Mouse (Mus musculus) liver, embryonic 15.5 days (tissue): Measurements from ENCODE around the gene Plxnd1. TPM values are rescaled to one million over a fixed set of nuclear protein-coding genes. Genes with fewer than 3 reads are reported as not detected.
A peak's percentile ranks its signal among the peaks of the same experiment; 100 is the strongest.

Experiments used
- ATAC-seq: fragments of 200-750 bp; cut with Nextera tagmentation; 2 replicates; pipeline ENCODE4 v1.8.0; 2017; ENCODE audit warnings: moderate number of reproducible peaks, mild to moderate bottlenecking, moderate library complexity; ENCODE audit not compliant: insufficient read depth
- H3K27ac ChIP-seq: fragments of 300-500 bp; sonication (generic); replicated peaks from 2 replicates; pipeline ENCODE4 v1.5.1; 2015; ENCODE audit warnings: mild to moderate bottlenecking, inconsistent platforms
- H3K27me3 ChIP-seq: fragments of 300-500 bp; sonication (generic); 2 replicates; pipeline ENCODE4 v1.6.1; 2015; ENCODE audit warnings: mild to moderate bottlenecking, inconsistent platforms
- H3K36me3 ChIP-seq: fragments of 300-500 bp; sonication (generic); replicated peaks from 2 replicates; pipeline ENCODE4 v1.6.1; 2015; ENCODE audit warnings: moderate library complexity, mild to moderate bottlenecking, inconsistent platforms
- H3K4me1 ChIP-seq: fragments of 300-500 bp; sonication (generic); replicated peaks from 2 replicates; pipeline ENCODE4 v1.6.1; 2015; ENCODE audit warnings: inconsistent platforms
- H3K4me2 ChIP-seq: fragments of 300-500 bp; sonication (generic); 2 replicates; pipeline ENCODE4 v1.6.1; 2015; ENCODE audit warnings: moderate library complexity, mild to moderate bottlenecking, inconsistent platforms
- H3K4me3 ChIP-seq: fragments of 300-500 bp; sonication (generic); replicated peaks from 2 replicates; pipeline ENCODE4 v1.5.1; 2015; ENCODE audit warnings: mild to moderate bottlenecking, inconsistent platforms
- H3K9ac ChIP-seq: fragments of 300-500 bp; sonication (generic); 2 replicates; pipeline ENCODE4 v1.6.1; 2015; ENCODE audit warnings: moderate library complexity, mild to moderate bottlenecking, inconsistent platforms
- H3K9me3 ChIP-seq: fragments of 300-500 bp; sonication (generic); replicated peaks from 2 replicates; pipeline ENCODE4 v1.6.1; 2016; ENCODE audit warnings: inconsistent platforms
- WGBS: fragments of 180-500 bp; shearing (Covaris S2); methylation state at CpG from one replicate; pipeline ENCODE4 v1.1.7; 2015; ENCODE audit warnings: mixed read lengths; ENCODE audit not compliant: insufficient replicate concordance; 5-methylcytosine and 5-hydroxymethylcytosine counted together
- polyA plus RNA-seq: library from polyadenylated mRNA; unstranded; fragments of >200 nt; fragmentation: Nextera tagmentation; extraction: Ambion mirVana; gene quantifications from 2 replicates; pipeline ENCODE4 v1.2.1, GENCODE M21; 2015

The Plxnd1 gene
- polyA plus RNA-seq, 1 experiment from 2014 or later: 8.1 TPM

- H3K36me3 ChIP-seq: no peaks in the 10 kb centered on the region
- H3K4me3 ChIP-seq: no peak overlapping the region
- H3K27ac ChIP-seq: no peak overlapping the region
- no peaks in the 10 kb centered on the region for H3K9me3 ChIP-seq
- H3K4me2 ChIP-seq: no peak overlapping the region
- H3K27me3 ChIP-seq: no peaks in the 10 kb centered on the region
- H3K4me1 ChIP-seq: 0 out of 2 replicates have a peak, but pooled peaks cover 9% of the 10 kb centered on the region
- no peak for ATAC-seq
- H3K9ac ChIP-seq: no peak overlapping the region
- WGBS: 43% methylated on average over 17 of the region's 17 CpGs
Observed at GRCm38 (mm10) chr6:115915601-115916445, 79.0 kb downstream of the Plxnd1 start.

GRCm38 (mm10) chr6:115914511-115915202 is 80.1 kb downstream of the Plxnd1 start:
- Histone ChIP-seq H3K4me1 (peaks cover 18% of the 10 kb centered on the region; the same call in 1 of the 2 replicates), H3K27ac (no peak overlapping the region), H3K4me3 (no peak overlapping the region), H3K9me3 (no peaks in the 10 kb centered on the region), H3K36me3 (no peaks in the 10 kb centered on the region), H3K27me3 (no peaks in the 10 kb centered on the region), H3K9ac (no peak overlapping the region), H3K4me2 (no peak overlapping the region)
- ATAC-seq: no peak
- 83% methylated on average over 15 of the region's 15 CpGs for WGBS

GRCm38 (mm10) chr6:115913482-115913881 is 81.3 kb downstream of the Plxnd1 start:
- H3K4me3 ChIP-seq: no peak overlapping the region
- H3K27ac ChIP-seq: no peak overlapping the region
- H3K9me3 ChIP-seq: no peaks in the 10 kb centered on the region
- no peak for ATAC-seq
- WGBS: 72% methylated on average over 10 of the region's 10 CpGs
- no peaks in the 10 kb centered on the region for H3K27me3 ChIP-seq
- no peaks in the 10 kb centered on the region for H3K36me3 ChIP-seq
- H3K4me2 ChIP-seq: no peak overlapping the region
- H3K9ac ChIP-seq: no peak overlapping the region
- peaks cover 27% of the 10 kb centered on the region for H3K4me1 ChIP-seq

GRCm38 (mm10) chr6:115911763-115912162 is 83.0 kb downstream of the Plxnd1 start:
- WGBS: 62% methylated on average over 6 of the region's 6 CpGs
- H3K4me3 ChIP-seq: no peak overlapping the region
- peaks cover 29% of the 10 kb centered on the region for H3K4me1 ChIP-seq
- ATAC-seq: no peak
- no peak overlapping the region for H3K4me2 ChIP-seq
- no peak overlapping the region for H3K9ac ChIP-seq
- H3K9me3 ChIP-seq: no peaks in the 10 kb centered on the region
- no peak overlapping the region for H3K27ac ChIP-seq
- no peaks in the 10 kb centered on the region for H3K36me3 ChIP-seq
- H3K27me3 ChIP-seq: no peaks in the 10 kb centered on the region

GRCm38 (mm10) chr6:115909940-115910339 is 84.9 kb downstream of the Plxnd1 start:
- H3K27me3 ChIP-seq: no peaks in the 10 kb centered on the region
- no peak overlapping the region for H3K9ac ChIP-seq
- no peak overlapping the region for H3K4me3 ChIP-seq
- ATAC-seq: peak; percentile 32; the same call in 1 of the 2 replicates
- WGBS: 28% methylated on average over 8 of the region's 8 CpGs
- no peak overlapping the region for H3K4me2 ChIP-seq
- no peaks in the 10 kb centered on the region for H3K36me3 ChIP-seq
- H3K9me3 ChIP-seq: no peaks in the 10 kb centered on the region
- H3K4me1 ChIP-seq: peaks cover 29% of the 10 kb centered on the region
- H3K27ac ChIP-seq: no peak overlapping the region

- ATAC-seq: no peak
- 12% methylated on average over 3 of the region's 3 CpGs for WGBS
- no peaks in the 10 kb centered on the region for H3K9me3 ChIP-seq
- H3K4me2 ChIP-seq: no peak overlapping the region
- H3K4me1 ChIP-seq: peaks cover 29% of the 10 kb centered on the region
- H3K27ac ChIP-seq: peak overlapping the region; percentile 3; the same call in 1 of the 2 replicates
- H3K9ac ChIP-seq: no peak overlapping the region
- no peaks in the 10 kb centered on the region for H3K36me3 ChIP-seq
- no peak overlapping the region for H3K4me3 ChIP-seq
- H3K27me3 ChIP-seq: no peaks in the 10 kb centered on the region
Observed at GRCm38 (mm10) chr6:115909052-115909451, 85.8 kb downstream of the Plxnd1 start.

GRCm38 (mm10) chr6:115908421-115908982 is 86.3 kb downstream of the Plxnd1 start:
- Histone ChIP-seq H3K27ac (peak overlapping the region; percentile 3; the same call in 1 of the 2 replicates), H3K4me3 (no peak overlapping the region), H3K27me3 (no peaks in the 10 kb centered on the region), H3K36me3 (no peaks in the 10 kb centered on the region), H3K9ac (no peak overlapping the region), H3K9me3 (no peaks in the 10 kb centered on the region), H3K4me1 (peaks cover 29% of the 10 kb centered on the region), H3K4me2 (peak overlapping the region; percentile 8; the same call in 1 of the 2 replicates)
- peak; percentile 26; the same call in 1 of the 2 replicates for ATAC-seq
- 10% methylated on average over 6 of the region's 6 CpGs for WGBS

- Histone ChIP-seq H3K27ac (no peak overlapping the region), H3K4me1 (peaks cover 29% of the 10 kb centered on the region), H3K27me3 (no peaks in the 10 kb centered on the region), H3K9ac (no peak overlapping the region), H3K36me3 (no peaks in the 10 kb centered on the region), H3K4me2 (no peak overlapping the region), H3K9me3 (no peaks in the 10 kb centered on the region), H3K4me3 (no peak overlapping the region)
- WGBS: 36% methylated on average over 2 of the region's 2 CpGs
- ATAC-seq: no peak
Observed at GRCm38 (mm10) chr6:115906871-115907270, 87.9 kb downstream of the Plxnd1 start.

- H3K36me3 ChIP-seq: no peaks in the 10 kb centered on the region
- no peak for ATAC-seq
- no peak overlapping the region for H3K4me3 ChIP-seq
- H3K27me3 ChIP-seq: no peaks in the 10 kb centered on the region
- WGBS: 21% methylated on average over 1 of the region's 1 CpGs
- no peaks in the 10 kb centered on the region for H3K9me3 ChIP-seq
- no peak overlapping the region for H3K9ac ChIP-seq
- H3K4me2 ChIP-seq: no peak overlapping the region
- no peak overlapping the region for H3K27ac ChIP-seq
- peaks cover 30% of the 10 kb centered on the region for H3K4me1 ChIP-seq
Observed at GRCm38 (mm10) chr6:115906455-115906854, 88.3 kb downstream of the Plxnd1 start.

GRCm38 (mm10) chr6:115905568-115905967 is 89.2 kb downstream of the Plxnd1 start:
- Histone ChIP-seq H3K36me3 (no peaks in the 10 kb centered on the region), H3K27ac (no peak overlapping the region), H3K9ac (no peak overlapping the region), H3K4me3 (no peak overlapping the region), H3K4me2 (no peak overlapping the region), H3K4me1 (peaks cover 32% of the 10 kb centered on the region), H3K9me3 (no peaks in the 10 kb centered on the region), H3K27me3 (no peaks in the 10 kb centered on the region)
- WGBS: 54% methylated on average over 6 of the region's 6 CpGs
- ATAC-seq: no peak
